Mouse (Mus musculus) lung, embryonic 15.5 days (tissue): ENCODE measurements around the gene Ttc28. TPM values are rescaled to one million over a fixed set of nuclear protein-coding genes. Genes with fewer than 3 reads are reported as not detected.
A peak's percentile ranks its signal among the peaks of the same experiment; 100 is the strongest.

Source experiments
- ATAC-seq: fragments of 200-750 bp; cut with Nextera tagmentation; 2 replicates; pipeline ENCODE4 v1.8.0; 2017; ENCODE audit warnings: moderate number of reproducible peaks, borderline replicate concordance; ENCODE audit not compliant: low FRiP score, low TSS enrichment; ENCODE audit errors: extremely low read depth
- H3K27ac ChIP-seq: fragments of 300-500 bp; sonication (generic); 2 replicates; pipeline ENCODE4 v1.5.1; 2015; ENCODE audit warnings: moderate library complexity, mild to moderate bottlenecking, inconsistent platforms
- H3K27me3 ChIP-seq: fragments of 300-500 bp; sonication (generic); 2 replicates; pipeline ENCODE4 v1.6.1; 2015; ENCODE audit warnings: inconsistent platforms
- H3K36me3 ChIP-seq: fragments of 300-500 bp; sonication (generic); 2 replicates; pipeline ENCODE4 v1.6.1; 2015; ENCODE audit warnings: inconsistent platforms
- H3K4me1 ChIP-seq: fragments of 300-500 bp; sonication (generic); 2 replicates; pipeline ENCODE4 v1.6.1; 2015; ENCODE audit warnings: inconsistent platforms
- H3K4me2 ChIP-seq: fragments of 300-500 bp; sonication (generic); 2 replicates; pipeline ENCODE4 v1.6.1; 2015; ENCODE audit warnings: inconsistent platforms, mild to moderate bottlenecking, moderate library complexity
- H3K4me3 ChIP-seq: fragments of 300-500 bp; sonication (generic); 2 replicates; pipeline ENCODE4 v1.5.1; 2015; ENCODE audit warnings: mild to moderate bottlenecking, inconsistent platforms
- H3K9ac ChIP-seq: fragments of 300-500 bp; sonication (generic); 2 replicates; pipeline ENCODE4 v1.6.1; 2015; ENCODE audit warnings: inconsistent platforms
- H3K9me3 ChIP-seq: fragments of 300-500 bp; sonication (generic); 2 replicates; pipeline ENCODE4 v1.6.1; 2016; ENCODE audit warnings: inconsistent platforms
- WGBS: fragments of 180-500 bp; shearing (Covaris S2); methylation state at CpG from one replicate; pipeline ENCODE4 v1.1.7; 2015; 5-methylcytosine and 5-hydroxymethylcytosine counted together
- polyA plus RNA-seq: library from polyadenylated mRNA; unstranded; fragments of >200 nt; fragmentation: Nextera tagmentation; extraction: Ambion mirVana; gene quantifications from 2 replicates; pipeline ENCODE4 v1.2.1, GENCODE M21; 2015

The Ttc28 gene
- polyA plus RNA-seq, 1 experiment from 2014 or later, result 9.9 TPM

- H3K36me3 ChIP-seq, result no peaks in the 10 kb centered on the region
- H3K27me3 ChIP-seq, result no peaks in the 10 kb centered on the region
- H3K27ac ChIP-seq, result no peak overlapping the region
- H3K9me3 ChIP-seq, result no peaks in the 10 kb centered on the region
- no peak overlapping the region for H3K4me3 ChIP-seq
- no peak overlapping the region for H3K4me2 ChIP-seq
- 68% methylated on average over 7 of the region's 7 CpGs for WGBS
- peaks cover 12% of the 10 kb centered on the region for H3K4me1 ChIP-seq
- no peak for ATAC-seq
- no peak overlapping the region for H3K9ac ChIP-seq
Observed at GRCm38 (mm10) chr5:110997692-110998091, 118.1 kb downstream of the Ttc28 start.

- H3K9ac ChIP-seq, result no peak overlapping the region
- WGBS, result 54% methylated on average over 4 of the region's 4 CpGs
- H3K9me3 ChIP-seq, result no peaks in the 10 kb centered on the region
- no peak overlapping the region for H3K4me2 ChIP-seq
- ATAC-seq, result no peak
- no peaks in the 10 kb centered on the region for H3K27me3 ChIP-seq
- H3K4me1 ChIP-seq, result peaks cover 12% of the 10 kb centered on the region
- H3K36me3 ChIP-seq, result no peaks in the 10 kb centered on the region
- no peak overlapping the region for H3K4me3 ChIP-seq
- no peak overlapping the region for H3K27ac ChIP-seq
Observed at GRCm38 (mm10) chr5:110998298-110998697, 118.7 kb downstream of the Ttc28 start.

- no peak for ATAC-seq
- H3K4me1 ChIP-seq, result peaks cover 12% of the 10 kb centered on the region
- no peaks in the 10 kb centered on the region for H3K9me3 ChIP-seq
- H3K27me3 ChIP-seq, result no peaks in the 10 kb centered on the region
- no peaks in the 10 kb centered on the region for H3K36me3 ChIP-seq
- H3K4me2 ChIP-seq, result no peak overlapping the region
- no peak overlapping the region for H3K27ac ChIP-seq
- H3K4me3 ChIP-seq, result no peak overlapping the region
- H3K9ac ChIP-seq, result no peak overlapping the region
- 86% methylated on average over 5 of the region's 5 CpGs for WGBS
Observed at GRCm38 (mm10) chr5:111000953-111001352, 121.3 kb downstream of the Ttc28 start.

- no peak overlapping the region for H3K4me3 ChIP-seq
- 69% methylated on average over 5 of the region's 5 CpGs for WGBS
- H3K9ac ChIP-seq, result no peak overlapping the region
- H3K9me3 ChIP-seq, result no peaks in the 10 kb centered on the region
- no peaks in the 10 kb centered on the region for H3K27me3 ChIP-seq
- H3K4me2 ChIP-seq, result no peak overlapping the region
- ATAC-seq, result no peak
- peaks cover 13% of the 10 kb centered on the region for H3K4me1 ChIP-seq
- H3K27ac ChIP-seq, result no peak overlapping the region
- no peaks in the 10 kb centered on the region for H3K36me3 ChIP-seq
Observed at GRCm38 (mm10) chr5:111003220-111003619, 123.6 kb downstream of the Ttc28 start.

- H3K4me3 ChIP-seq, result no peak overlapping the region
- H3K27ac ChIP-seq, result no peak overlapping the region
- ATAC-seq, result no peak
- H3K9me3 ChIP-seq, result no peaks in the 10 kb centered on the region
- peaks cover 11% of the 10 kb centered on the region for H3K4me1 ChIP-seq
- no peak overlapping the region for H3K9ac ChIP-seq
- H3K36me3 ChIP-seq, result no peaks in the 10 kb centered on the region
- 78% methylated on average over 9 of the region's 9 CpGs for WGBS
- no peak overlapping the region for H3K4me2 ChIP-seq
- H3K27me3 ChIP-seq, result no peaks in the 10 kb centered on the region
Observed at GRCm38 (mm10) chr5:111003750-111004149, 124.1 kb downstream of the Ttc28 start.

- Histone ChIP-seq H3K4me3 (no peak overlapping the region), H3K9me3 (no peaks in the 10 kb centered on the region), H3K27me3 (no peaks in the 10 kb centered on the region), H3K4me2 (no peak overlapping the region), H3K27ac (no peak overlapping the region), H3K9ac (no peak overlapping the region), H3K36me3 (no peaks in the 10 kb centered on the region), H3K4me1 (peaks cover 18% of the 10 kb centered on the region)
- WGBS, result 60% methylated on average over 14 of the region's 14 CpGs
- no peak for ATAC-seq
Observed at GRCm38 (mm10) chr5:111006272-111007135, 126.9 kb downstream of the Ttc28 start.

- no peak overlapping the region for H3K4me3 ChIP-seq
- H3K4me1 ChIP-seq, result peaks cover 20% of the 10 kb centered on the region
- H3K36me3 ChIP-seq, result no peaks in the 10 kb centered on the region
- H3K9ac ChIP-seq, result no peak overlapping the region
- H3K27ac ChIP-seq, result 0 out of 2 replicates have a peak overlapping the region, but pooled peaks have one; percentile 11
- H3K4me2 ChIP-seq, result 0 out of 2 replicates have a peak overlapping the region, but pooled peaks have one; percentile 2
- H3K9me3 ChIP-seq, result no peaks in the 10 kb centered on the region
- H3K27me3 ChIP-seq, result no peaks in the 10 kb centered on the region
- ATAC-seq, result no peak; the same call in 1 of the 2 replicates
- 30% methylated on average over 7 of the region's 7 CpGs for WGBS
Observed at GRCm38 (mm10) chr5:111007136-111007500, 127.5 kb downstream of the Ttc28 start.

GRCm38 (mm10) chr5:111007900-111008299 is 128.3 kb downstream of the Ttc28 start:
- no peaks in the 10 kb centered on the region for H3K27me3 ChIP-seq
- 51% methylated on average over 8 of the region's 8 CpGs for WGBS
- no peak overlapping the region for H3K9ac ChIP-seq
- H3K4me3 ChIP-seq, result no peak overlapping the region
- no peak for ATAC-seq
- H3K27ac ChIP-seq, result no peak overlapping the region
- peaks cover 24% of the 10 kb centered on the region for H3K4me1 ChIP-seq
- H3K36me3 ChIP-seq, result no peaks in the 10 kb centered on the region
- H3K4me2 ChIP-seq, result no peak overlapping the region
- H3K9me3 ChIP-seq, result no peaks in the 10 kb centered on the region

GRCm38 (mm10) chr5:111008431-111008830 is 128.8 kb downstream of the Ttc28 start:
- no peak for ATAC-seq
- H3K27me3 ChIP-seq, result no peaks in the 10 kb centered on the region
- no peak overlapping the region for H3K27ac ChIP-seq
- H3K4me2 ChIP-seq, result no peak overlapping the region
- H3K9ac ChIP-seq, result no peak overlapping the region
- no peaks in the 10 kb centered on the region for H3K9me3 ChIP-seq
- H3K4me1 ChIP-seq, result peaks cover 24% of the 10 kb centered on the region
- 84% methylated on average over 6 of the region's 6 CpGs for WGBS
- no peaks in the 10 kb centered on the region for H3K36me3 ChIP-seq
- no peak overlapping the region for H3K4me3 ChIP-seq

GRCm38 (mm10) chr5:111011271-111011670 is 131.7 kb downstream of the Ttc28 start:
- H3K27ac ChIP-seq, result no peak overlapping the region
- no peak overlapping the region for H3K4me3 ChIP-seq
- no peak overlapping the region for H3K9ac ChIP-seq
- H3K4me2 ChIP-seq, result no peak overlapping the region
- H3K36me3 ChIP-seq, result no peaks in the 10 kb centered on the region
- ATAC-seq, result no peak
- WGBS, result 27% methylated on average over 8 of the region's 8 CpGs
- peaks cover 24% of the 10 kb centered on the region for H3K4me1 ChIP-seq
- no peaks in the 10 kb centered on the region for H3K27me3 ChIP-seq
- H3K9me3 ChIP-seq, result no peaks in the 10 kb centered on the region; the same call in 1 of the 2 replicates

GRCm38 (mm10) chr5:111012064-111012463 is 132.5 kb downstream of the Ttc28 start:
- H3K4me1 ChIP-seq, result peaks cover 21% of the 10 kb centered on the region
- no peak overlapping the region for H3K9ac ChIP-seq
- no peaks in the 10 kb centered on the region; the same call in 1 of the 2 replicates for H3K9me3 ChIP-seq
- no peak overlapping the region for H3K4me3 ChIP-seq
- no peaks in the 10 kb centered on the region for H3K27me3 ChIP-seq
- no peaks in the 10 kb centered on the region for H3K36me3 ChIP-seq
- no peak overlapping the region for H3K4me2 ChIP-seq
- 59% methylated on average over 11 of the region's 11 CpGs for WGBS
- no peak for ATAC-seq
- H3K27ac ChIP-seq, result no peak overlapping the region

- Histone ChIP-seq H3K36me3 (no peaks in the 10 kb centered on the region), H3K4me3 (no peak overlapping the region), H3K9me3 (no peaks in the 10 kb centered on the region; the same call in 1 of the 2 replicates), H3K4me2 (no peak overlapping the region), H3K4me1 (peaks cover 20% of the 10 kb centered on the region), H3K9ac (no peak overlapping the region), H3K27ac (no peak overlapping the region), H3K27me3 (no peaks in the 10 kb centered on the region)
- ATAC-seq, result no peak
- WGBS, result 55% methylated on average over 7 of the region's 7 CpGs
Observed at GRCm38 (mm10) chr5:111012587-111012986, 133.0 kb downstream of the Ttc28 start.
